Mouse (Mus musculus) gastrocnemius, postnatal 14 days (tissue): ENCODE data around the gene Arl4a. TPM values are rescaled to one million over a fixed set of nuclear protein-coding genes. Genes with fewer than 3 reads are reported as not detected.
A peak's percentile ranks its signal among the peaks of the same experiment; 100 is the strongest.

Source experiments
- DNase-seq: peaks from one replicate; pipeline ENCODE4 v3.0.0; 2021; ENCODE audit warnings: mixed read lengths
- intact Hi-C: fragments of 180-260 bp; cut with DNase I; formaldehyde crosslinking; loops from one replicate; pipeline ENCODE4 v1.15.1; 2025; ENCODE audit warnings: low total_unique reads
- total RNA-seq, 2 experiments: library from RNA; stranded (reverse); gene quantifications; 2 replicates each; pipeline ENCODE4 v1.2.3; 2021

Arl4a gene
- total RNA-seq, 2 experiments from 2014 or later, result 18.3 to 21.2 TPM

GRCm38 (mm10) chr12:40017955-40018505 lies 19.8 kb downstream of the Arl4a start:
- intact Hi-C loops, result no loop called here
- no peak for DNase-seq

DNA sequence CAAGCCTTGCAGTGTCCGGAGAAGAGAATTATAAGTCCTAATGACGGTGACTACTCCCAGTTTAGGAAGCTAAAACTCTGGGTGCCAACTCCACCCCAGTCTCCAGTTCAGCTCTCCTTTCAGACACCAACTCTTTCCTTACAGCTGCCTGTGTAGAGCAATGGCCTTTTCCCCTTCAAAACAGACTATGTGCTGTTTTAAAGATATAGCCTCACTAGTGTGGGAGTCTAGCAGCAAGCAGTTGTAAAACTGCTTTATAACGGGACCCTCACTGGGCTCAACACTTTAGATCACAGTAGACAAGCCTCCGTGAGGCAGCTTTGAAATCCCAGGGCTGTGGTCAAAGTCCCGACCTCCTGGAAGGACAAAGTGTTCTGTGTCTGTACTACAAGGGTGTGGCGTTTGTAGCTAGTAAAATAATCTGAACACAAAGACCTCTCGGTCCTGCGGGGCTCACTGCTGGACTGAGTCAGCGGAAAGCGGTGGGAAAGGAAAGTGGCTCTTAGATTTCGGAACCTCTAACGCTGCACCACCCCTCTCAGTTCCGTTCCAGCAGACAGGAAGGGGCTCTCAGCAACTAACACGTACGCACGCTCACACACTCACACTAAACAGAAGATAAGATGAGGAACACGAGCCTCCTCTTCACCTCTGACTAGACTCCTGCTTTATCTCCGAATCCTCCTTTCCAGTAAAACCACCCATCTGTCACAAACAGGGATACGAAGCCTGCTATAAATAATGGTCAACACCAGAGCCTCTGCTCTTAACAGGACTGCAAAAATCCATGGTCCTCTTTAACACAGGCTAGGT lies 21.0 kb downstream of the Arl4a start:
- DNase-seq, result peak; percentile 49
- intact Hi-C loops, result no loop called here

GRCm38 (mm10) chr12:40016068-40016467 lies 21.8 kb downstream of the Arl4a start:
- no peak for DNase-seq
- intact Hi-C loops, result no loop called here

DNA sequence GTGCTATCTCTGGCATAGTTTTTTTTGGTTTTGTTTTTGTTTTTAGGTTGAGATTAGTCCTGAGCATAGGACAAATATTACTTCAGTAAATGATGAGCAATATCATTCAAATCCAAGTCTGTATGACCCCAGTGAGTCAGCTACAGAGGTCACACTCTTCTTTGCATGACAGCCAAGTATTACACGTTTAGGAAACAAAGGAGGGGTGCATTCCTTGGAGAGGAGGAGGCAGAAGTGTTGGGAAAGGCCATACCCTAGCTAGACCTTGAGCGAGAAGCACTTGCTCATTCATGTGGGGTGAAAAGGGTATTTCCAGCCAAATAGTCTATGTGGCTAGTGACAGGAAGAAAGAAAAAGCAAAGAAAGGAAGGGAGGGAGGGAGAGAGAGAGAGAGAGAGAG lies 28.0 kb downstream of the Arl4a start:
- intact Hi-C loops, result no loop called here
- DNase-seq, result no peak

- intact Hi-C loops, result no loop called here
- DNase-seq, result no peak
Observed at GRCm38 (mm10) chr12:40008459-40008858, 29.4 kb downstream of the Arl4a start.

- no peak for DNase-seq
- intact Hi-C loops, result no loop called here
Observed at GRCm38 (mm10) chr12:40004766-40005165, 33.1 kb downstream of the Arl4a start.

DNA sequence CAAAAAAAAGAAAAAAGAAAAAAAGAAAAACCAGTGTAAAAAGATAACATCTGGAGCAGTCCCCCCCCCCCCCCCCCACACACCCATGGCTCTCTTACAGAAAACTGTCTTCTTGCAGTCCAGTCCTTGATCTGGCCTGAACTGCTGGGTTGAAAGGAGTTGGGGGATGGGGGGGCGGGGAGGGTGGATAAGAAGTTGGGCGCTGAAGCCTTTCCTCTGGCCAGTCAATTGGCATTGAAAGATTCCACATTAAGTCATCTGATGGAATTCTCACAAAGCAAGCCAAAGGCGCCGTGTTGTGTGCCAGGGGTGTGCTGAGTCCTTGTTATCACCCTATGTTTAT lies 39.0 kb downstream of the Arl4a start:
- intact Hi-C loops, result no loop called here
- no peak for DNase-seq

GRCm38 (mm10) chr12:39998070-39998852 lies 39.6 kb downstream of the Arl4a start:
- peak; percentile 10 for DNase-seq
- intact Hi-C loops, result no loop called here

- no peak for DNase-seq
- intact Hi-C loops, result no loop called here
Observed at GRCm38 (mm10) chr12:39997651-39998050, 40.2 kb downstream of the Arl4a start.

DNA sequence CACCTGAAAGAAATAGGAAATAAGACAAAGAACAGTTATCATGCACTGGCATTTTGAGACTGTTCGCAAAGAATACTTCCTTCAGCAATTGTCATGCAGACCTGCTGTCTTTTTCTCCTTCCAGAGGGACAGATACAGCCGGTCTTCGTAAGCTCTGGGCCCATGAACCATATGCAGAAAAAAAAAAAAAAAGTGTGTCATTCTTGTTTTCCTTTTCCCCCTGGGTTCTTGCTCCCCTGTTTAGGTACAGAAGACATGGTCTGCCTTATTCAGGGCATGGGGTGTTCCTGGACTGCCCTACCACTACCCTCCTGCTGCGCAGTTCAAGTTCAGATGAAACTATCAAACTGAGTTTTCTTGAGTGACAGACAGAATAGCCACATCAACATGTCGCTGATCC lies 41.8 kb downstream of the Arl4a start:
- no peak for DNase-seq
- intact Hi-C loops, result no loop called here

DNA sequence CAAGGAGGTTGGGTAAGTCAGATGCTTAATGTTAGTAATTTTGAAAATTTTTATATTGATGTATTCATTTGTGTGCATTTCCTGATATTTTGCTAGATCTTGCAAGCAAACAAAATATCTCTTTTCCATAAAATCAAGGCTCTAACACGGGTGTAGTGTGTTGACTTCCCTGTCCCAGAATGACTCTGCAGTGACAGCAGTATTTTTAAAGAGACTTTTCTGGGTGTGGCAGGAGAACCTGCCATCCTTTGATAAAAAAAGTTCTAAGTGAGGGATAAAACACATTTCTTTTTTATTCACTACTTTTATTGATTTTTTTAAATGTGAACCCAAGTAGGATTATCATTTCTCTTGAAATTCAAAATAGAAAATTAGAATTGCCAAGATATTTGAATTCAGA lies 42.2 kb downstream of the Arl4a start:
- DNase-seq, result no peak
- intact Hi-C loops, result no loop called here

GRCm38 (mm10) chr12:39992767-39993302 lies 45.0 kb downstream of the Arl4a start:
- intact Hi-C loops, result no loop called here
- no peak for DNase-seq

DNA sequence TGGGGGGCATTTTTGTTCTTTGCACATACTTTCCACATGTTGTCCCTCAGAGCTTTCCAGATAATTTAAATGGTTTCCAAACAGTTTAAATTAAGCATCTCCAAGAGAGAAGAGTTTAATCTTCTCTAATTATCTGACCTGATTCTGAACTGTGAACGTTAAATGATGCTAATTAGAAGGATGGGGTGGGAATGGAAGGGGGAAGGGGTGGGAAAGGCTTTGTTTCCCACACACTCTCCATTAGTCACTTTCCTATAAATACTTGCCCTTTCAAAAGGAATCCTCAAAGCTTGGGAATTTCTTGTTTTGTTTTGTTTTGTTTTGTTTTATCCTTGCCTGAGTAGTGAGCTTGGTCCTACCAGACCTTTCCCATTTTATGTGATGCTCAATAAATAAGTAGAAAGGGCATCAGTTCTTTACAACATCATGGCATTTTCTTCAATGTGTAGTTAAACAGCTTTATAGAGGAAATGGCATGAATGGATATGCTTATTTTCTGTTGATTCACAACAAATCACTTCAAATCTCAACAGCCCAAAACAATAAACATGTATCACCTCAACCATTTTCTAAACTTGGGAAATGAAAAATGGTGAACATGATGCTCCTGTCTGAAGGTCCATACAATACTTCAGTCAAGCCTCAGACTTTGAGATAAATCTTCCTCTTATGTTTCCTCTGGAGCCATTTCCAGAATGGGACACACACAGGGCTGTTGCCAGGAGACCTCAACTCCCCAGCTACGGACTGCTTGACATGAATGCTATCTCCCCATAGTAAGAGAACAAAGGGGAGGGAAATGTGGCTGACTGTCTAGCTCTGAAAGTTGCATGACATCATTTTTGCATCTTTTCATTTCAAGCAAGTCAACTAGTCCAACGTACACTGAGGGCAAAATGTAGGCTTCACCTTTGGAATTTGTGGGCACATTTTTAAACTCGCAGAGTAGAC lies 46.7 kb downstream of the Arl4a start:
- intact Hi-C loops, result no loop called here

DNA sequence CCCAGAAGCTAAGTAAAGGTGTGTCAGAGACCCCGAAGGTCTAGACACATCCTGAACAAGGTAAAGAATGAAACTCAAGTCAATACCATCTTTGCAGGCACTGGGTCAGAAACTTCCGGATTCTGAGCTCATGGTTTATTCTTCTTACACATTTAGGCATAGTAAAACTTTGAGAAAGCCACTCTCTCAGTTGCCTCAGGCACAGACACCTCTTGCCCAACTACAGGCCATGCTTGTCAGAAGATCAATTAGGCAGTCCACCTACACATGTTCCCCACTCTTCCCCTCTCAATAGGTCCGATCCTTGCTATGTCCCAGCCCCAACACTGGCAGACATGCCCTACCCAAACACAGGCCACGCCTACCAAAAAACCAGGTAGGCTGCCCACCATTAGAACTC lies 48.7 kb downstream of the Arl4a start:
- intact Hi-C loops, result no loop called here
- no peak for DNase-seq

More for the DNA sequence above, 46.7 kb downstream of the Arl4a start:
- DNase-seq, result no peak

DNA sequence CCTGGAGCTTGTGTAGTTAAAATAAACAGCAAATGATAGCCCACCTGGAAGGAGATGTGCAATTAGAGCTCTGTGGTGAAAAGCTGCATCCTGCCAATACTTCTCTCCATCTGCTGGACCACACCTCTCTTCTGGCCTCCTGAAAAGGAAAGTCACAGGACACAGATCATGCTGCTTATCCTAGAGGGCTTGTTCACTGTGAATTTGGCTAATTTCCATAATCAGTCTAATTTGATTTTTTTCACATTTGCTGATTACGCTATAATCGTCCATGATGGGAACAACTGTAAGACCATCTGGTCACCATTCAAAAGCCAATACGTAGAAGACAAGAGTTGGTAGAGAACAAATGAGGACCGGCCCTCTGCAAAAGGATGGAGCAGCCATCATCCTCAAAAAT lies 50.6 kb downstream of the Arl4a start:
- no peak for DNase-seq
- intact Hi-C loops, result no loop called here

DNA sequence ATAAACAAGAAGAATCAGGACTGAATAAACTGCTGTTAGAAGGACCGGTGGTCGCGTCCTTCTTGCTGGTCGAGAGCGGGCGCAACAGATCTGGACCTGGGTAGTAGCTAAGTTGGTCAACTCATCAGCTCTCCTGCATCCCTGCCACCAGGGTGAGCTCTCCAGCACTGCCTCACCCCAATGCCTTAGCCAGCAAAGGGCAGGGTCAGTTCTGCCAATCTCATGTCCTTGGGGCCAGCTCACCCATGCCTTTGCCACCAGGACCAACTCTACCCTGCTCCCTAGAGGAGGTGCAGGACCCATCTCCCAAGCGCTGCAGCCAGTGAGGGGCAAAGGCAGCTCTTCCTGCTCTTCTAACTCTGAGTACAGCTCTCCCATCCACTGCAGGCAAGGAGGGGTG lies 52.2 kb downstream of the Arl4a start:
- DNase-seq, result no peak
- intact Hi-C loops, result no loop called here

- intact Hi-C loops, result no loop called here
Observed at GRCm38 (mm10) chr12:39979792-39980191, 58.0 kb downstream of the Arl4a start.

DNA sequence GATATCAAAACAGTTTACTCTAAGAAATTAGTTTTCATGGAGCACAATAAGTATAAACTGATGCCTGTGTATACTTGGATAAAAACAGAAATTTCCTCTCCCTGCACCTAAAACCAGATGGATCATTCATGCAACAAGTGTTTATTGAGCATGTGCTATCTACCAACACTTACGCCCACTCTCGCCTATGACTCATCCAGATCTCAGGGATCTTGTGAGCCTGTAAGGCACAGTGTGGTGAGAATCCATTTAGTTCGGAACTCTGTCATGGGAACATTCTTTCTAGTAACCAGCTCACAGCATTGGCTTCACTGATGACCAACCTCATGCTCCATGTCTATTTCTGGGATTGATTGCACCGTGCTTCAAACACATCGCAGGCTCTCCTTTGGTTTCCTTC lies 58.8 kb downstream of the Arl4a start:
- DNase-seq, result no peak
- intact Hi-C loops, result no loop called here

More at GRCm38 (mm10) chr12:39979792-39980191, 58.0 kb downstream of the Arl4a start:
- DNase-seq, result no peak

- no peak for DNase-seq
- intact Hi-C loops, result no loop called here
Observed at GRCm38 (mm10) chr12:39977996-39978590, 59.7 kb downstream of the Arl4a start.
